Mouse (Mus musculus) megakaryocyte-erythroid progenitor cell, adult 5-6 weeks (primary cell): ENCODE measurements around the gene Krtap10-4. TPM values are rescaled to one million over a fixed set of nuclear protein-coding genes. Genes with fewer than 3 reads are reported as not detected.
"Not testable (repeated sequence)": the region's sequence is repeated elsewhere in the genome, so short reads cannot be mapped to it uniquely, and the experiment has no call there.

Experiments
- ATAC-seq: replicated peaks from 2 replicates; pipeline ENCODE4 v1.8.0; 2016; ENCODE audit warnings: mild to moderate bottlenecking, inconsistent platforms; ENCODE audit not compliant: severe bottlenecking, poor library complexity, low FRiP score, low TSS enrichment
- total RNA-seq, 2 experiments: library from RNA; stranded (forward) in 1 of 2; stranded (reverse) in 1 of 2; fragments of 200-1000, 215-1000 nt in 1 of 2; fragments of >200 nt in 1 of 2; fragmentation: Nextera tagmentation in 1 of 2; gene quantifications; 2 replicates each; pipeline ENCODE4 v1.2.3; 2014 to 2017

The Krtap10-4 gene
- total RNA-seq, 2 experiments from 2014 or later: not detected

DNA sequence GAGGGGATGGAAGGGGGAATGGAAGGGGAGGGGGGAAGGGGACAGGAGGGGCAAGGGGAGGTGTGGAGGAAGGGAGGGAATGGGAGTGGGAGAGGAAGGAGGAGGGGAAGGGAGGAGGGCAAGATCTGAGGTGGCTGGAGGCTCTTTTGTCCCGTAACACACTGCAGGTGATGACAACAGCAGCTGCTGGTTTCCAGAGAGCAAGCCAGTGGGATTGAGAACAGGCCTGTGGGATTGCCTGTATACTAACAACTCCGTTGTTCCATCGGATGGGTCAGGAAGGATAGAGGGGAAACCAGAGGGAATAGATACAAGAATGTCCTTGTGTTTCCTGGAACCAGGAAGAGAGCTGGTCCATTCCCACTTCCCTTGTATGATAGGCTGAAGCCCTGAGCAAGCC lies 29.2 kb downstream of the Krtap10-4 start:
- no peak for ATAC-seq

DNA sequence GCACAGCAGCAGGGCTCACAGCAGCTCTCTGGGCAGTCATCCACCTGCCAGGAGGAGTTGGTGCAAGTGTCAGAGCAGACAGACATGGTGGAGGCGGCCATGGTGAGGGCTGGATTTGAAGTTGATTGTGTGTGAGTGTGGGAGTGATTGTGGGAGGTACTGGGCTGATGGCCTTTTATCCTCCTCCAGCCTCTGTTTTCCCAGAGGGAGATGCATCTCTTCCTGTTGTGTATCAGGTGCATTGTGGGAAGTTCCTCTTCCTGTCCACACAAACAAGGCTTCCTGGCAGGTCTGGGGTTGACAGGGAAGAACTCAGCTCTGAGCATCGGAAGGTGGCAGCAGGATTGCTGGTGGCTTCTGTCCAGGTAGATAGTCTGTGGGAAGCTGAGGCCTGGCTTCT lies 31.9 kb downstream of the Krtap10-4 start, which contains the start of gene Gm9639:
TSS of gene Gm9639 (minus strand) at position 101 of the 400 bp plus-strand sequence.
- no peak for ATAC-seq

DNA sequence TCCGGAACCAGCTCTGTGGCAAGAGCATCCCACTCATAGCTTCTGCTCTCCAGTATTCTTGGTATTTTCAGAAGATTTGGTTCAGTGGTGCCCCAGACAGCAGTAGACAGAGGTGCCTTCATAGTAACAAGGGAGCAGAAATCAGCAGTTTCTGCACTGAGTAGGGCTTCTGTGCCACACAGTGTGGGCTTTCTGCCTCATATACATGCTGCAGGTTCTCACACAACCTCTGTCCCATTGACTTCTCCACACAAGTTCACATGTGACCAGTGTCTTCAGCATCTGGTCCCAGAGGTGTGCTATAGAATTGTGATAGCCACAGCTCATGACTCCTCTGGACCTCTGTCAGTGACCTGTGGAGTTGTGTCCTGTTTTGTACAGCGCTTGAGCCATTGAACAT lies 38.3 kb downstream of the Krtap10-4 start:
- no peak for ATAC-seq

DNA sequence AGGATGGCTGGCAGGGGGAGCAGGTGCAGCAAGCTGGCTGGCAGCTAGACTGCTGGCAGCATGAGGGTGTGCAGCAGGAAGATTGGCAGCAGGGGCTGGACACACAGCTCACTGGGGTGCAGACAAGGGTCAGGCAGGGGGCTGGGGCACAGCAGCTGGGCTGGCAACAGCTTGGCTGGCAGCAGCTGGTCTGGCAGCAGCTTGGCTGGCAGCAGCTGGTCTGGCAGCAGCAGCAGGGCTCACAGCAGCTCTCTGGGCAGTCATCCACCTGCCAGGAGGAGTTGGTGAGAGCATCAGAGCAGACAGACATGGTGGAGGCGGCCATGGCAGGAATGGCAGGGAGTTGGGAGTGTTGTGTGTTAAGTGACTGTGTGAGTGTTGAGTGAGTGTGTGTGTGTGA lies 39.0 kb downstream of the Krtap10-4 start, which contains the start of gene Gm7137:
TSS of gene Gm7137 (minus strand) at position 325 of the 400 bp plus-strand sequence.
- ATAC-seq: not testable (repeated sequence)

DNA sequence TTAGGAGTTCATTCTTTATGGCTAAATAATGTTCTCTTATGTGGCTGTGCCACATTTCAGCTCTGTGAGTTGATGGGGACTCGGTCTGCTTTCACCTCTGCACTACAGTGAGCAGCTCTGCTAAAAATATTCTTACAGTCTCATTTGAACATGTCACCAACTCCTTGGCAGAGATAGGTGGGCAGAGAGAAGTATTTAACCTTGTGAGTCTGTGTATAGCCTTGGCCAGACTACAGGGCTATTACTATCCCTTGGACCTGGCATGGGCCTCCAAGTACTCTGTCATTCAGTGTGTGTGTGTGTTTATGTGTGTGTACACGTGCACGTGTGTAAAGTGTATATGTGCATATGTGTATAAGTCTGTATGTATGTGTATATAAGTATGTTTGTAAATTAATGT lies 43.5 kb downstream of the Krtap10-4 start:
- ATAC-seq: not testable (repeated sequence)

DNA sequence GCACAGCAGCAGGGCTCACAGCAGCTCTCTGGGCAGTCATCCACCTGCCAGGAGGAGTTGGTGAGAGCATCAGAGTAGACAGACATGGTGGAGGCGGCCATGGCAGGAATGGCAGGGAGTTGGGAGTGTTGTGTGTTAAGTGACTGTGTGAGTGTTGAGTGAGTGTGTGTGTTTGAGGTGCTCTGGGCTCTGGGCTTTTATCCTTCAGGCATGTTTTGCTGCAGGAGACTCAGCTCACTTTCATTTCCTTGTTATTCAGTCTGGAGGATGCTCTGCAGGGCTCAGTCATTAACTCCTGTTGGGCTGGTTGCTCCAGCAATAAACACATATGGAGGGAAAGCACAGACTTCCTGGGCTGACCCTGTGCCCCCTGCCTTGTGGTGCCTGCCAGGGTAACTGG lies 44.5 kb downstream of the Krtap10-4 start, which contains the start of gene Gm3250:
TSS of gene Gm3250 (minus strand) at position 101 of the 400 bp plus-strand sequence.
- ATAC-seq: not testable (repeated sequence)

DNA sequence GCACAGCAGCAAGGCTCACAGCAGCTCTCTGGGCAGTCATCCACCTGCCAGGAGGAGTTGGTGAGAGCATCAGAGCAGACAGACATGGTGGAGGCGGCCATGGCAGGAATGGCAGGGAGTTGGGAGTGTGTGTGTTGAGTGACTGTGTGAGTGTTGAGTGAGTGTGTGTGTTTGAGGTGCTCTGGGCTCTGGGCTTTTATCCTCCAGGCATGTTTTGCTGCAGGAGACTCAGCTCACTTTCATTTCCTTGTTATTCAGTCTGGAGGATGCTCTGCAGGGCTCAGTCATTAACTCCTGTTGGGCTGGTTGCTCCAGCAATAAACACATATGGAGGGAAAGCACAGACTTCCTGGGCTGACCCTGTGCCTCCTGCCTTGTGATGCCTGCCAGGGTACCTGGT lies 50.1 kb downstream of the Krtap10-4 start, which contains the start of gene Gm7138:
TSS of gene Gm7138 (minus strand) at position 101 of the 400 bp plus-strand sequence.
- not testable (repeated sequence) for ATAC-seq

Other genes starting within 250 kb of the Krtap10-4 start
Only the 30 nearest of the 34 such genes appear.
- 39.4 and 43.2 TPM in 2 replicates for gene Ube2g2, start 204.8 kb downstream of the Krtap10-4 start, total RNA-seq (2014; fragmentation: Nextera tagmentation)
- gene Ube2g2, start 204.8 kb downstream of the Krtap10-4 start, total RNA-seq (2017): 48.1 and 50.7 TPM in 2 replicates
- 0.22 TPM in 1 of 2 replicates, not detected in the other for gene Tspear, start 140.5 kb downstream of the Krtap10-4 start, total RNA-seq (2014; fragmentation: Nextera tagmentation)
- gene Tspear, start 140.5 kb downstream of the Krtap10-4 start, total RNA-seq (2017): not detected in 2 replicates
- not detected in 2 replicates for gene Gm19402, start 136.3 kb downstream of the Krtap10-4 start, total RNA-seq (2014; fragmentation: Nextera tagmentation)
- gene Gm19402, start 136.3 kb downstream of the Krtap10-4 start, total RNA-seq (2017): not detected in 2 replicates
- gene Gm9508, start 129.9 kb downstream of the Krtap10-4 start, total RNA-seq (2014; fragmentation: Nextera tagmentation): not detected in 2 replicates
- gene Gm9508, start 129.9 kb downstream of the Krtap10-4 start, total RNA-seq (2017): not detected in 2 replicates
- gene Gm10272, start 120.5 kb downstream of the Krtap10-4 start, total RNA-seq (2014; fragmentation: Nextera tagmentation): not detected in 2 replicates
- gene Gm10272, start 120.5 kb downstream of the Krtap10-4 start, total RNA-seq (2017): not detected in 2 replicates
- not detected in 2 replicates for gene Gm10024, start 115.6 kb downstream of the Krtap10-4 start, total RNA-seq (2014; fragmentation: Nextera tagmentation)
- gene Gm10024, start 115.6 kb downstream of the Krtap10-4 start, total RNA-seq (2017): not detected in 2 replicates
- not detected in 2 replicates for gene Gm10142, start 111.3 kb downstream of the Krtap10-4 start, total RNA-seq (2014; fragmentation: Nextera tagmentation)
- gene Gm10142, start 111.3 kb downstream of the Krtap10-4 start, total RNA-seq (2017): not detected in 2 replicates
- gene Krtap12-1, start 106.5 kb downstream of the Krtap10-4 start, total RNA-seq (2014; fragmentation: Nextera tagmentation): not detected in 2 replicates
- not detected in 2 replicates for gene Krtap12-1, start 106.5 kb downstream of the Krtap10-4 start, total RNA-seq (2017)
- gene Gm10100, start 100.6 kb downstream of the Krtap10-4 start, total RNA-seq (2014; fragmentation: Nextera tagmentation): not detected in 2 replicates
- not detected in 2 replicates for gene Gm10100, start 100.6 kb downstream of the Krtap10-4 start, total RNA-seq (2017)
- not detected in 2 replicates for gene Gm18596, start 84.5 kb downstream of the Krtap10-4 start, total RNA-seq (2014; fragmentation: Nextera tagmentation)
- gene Gm18596, start 84.5 kb downstream of the Krtap10-4 start, total RNA-seq (2017): not detected in 2 replicates
- gene Gm9736, start 75.7 kb downstream of the Krtap10-4 start, total RNA-seq (2014; fragmentation: Nextera tagmentation): not detected in 2 replicates
- gene Gm9736, start 75.7 kb downstream of the Krtap10-4 start, total RNA-seq (2017): not detected in 2 replicates
- not detected in 2 replicates for gene Gm3233, start 67.4 kb downstream of the Krtap10-4 start, total RNA-seq (2014; fragmentation: Nextera tagmentation)
- gene Gm3233, start 67.4 kb downstream of the Krtap10-4 start, total RNA-seq (2017): not detected in 2 replicates
- not detected in 2 replicates for gene Gm3238, start 55.8 kb downstream of the Krtap10-4 start, total RNA-seq (2014; fragmentation: Nextera tagmentation)
- not detected in 2 replicates for gene Gm3238, start 55.8 kb downstream of the Krtap10-4 start, total RNA-seq (2017)
- not detected in 2 replicates for gene Gm7138, start 50.2 kb downstream of the Krtap10-4 start, total RNA-seq (2014; fragmentation: Nextera tagmentation)
- not detected in 2 replicates for gene Gm7138, start 50.2 kb downstream of the Krtap10-4 start, total RNA-seq (2017)
- not detected in 2 replicates for gene Gm3250, start 44.6 kb downstream of the Krtap10-4 start, total RNA-seq (2014; fragmentation: Nextera tagmentation)
- gene Gm3250, start 44.6 kb downstream of the Krtap10-4 start, total RNA-seq (2017): not detected in 2 replicates
- not detected in 2 replicates for gene Gm7137, start 38.9 kb downstream of the Krtap10-4 start, total RNA-seq (2014; fragmentation: Nextera tagmentation)
- gene Gm7137, start 38.9 kb downstream of the Krtap10-4 start, total RNA-seq (2017): not detected in 2 replicates
- gene Gm9639, start 32.0 kb downstream of the Krtap10-4 start, total RNA-seq (2014; fragmentation: Nextera tagmentation): not detected in 2 replicates
- gene Gm9639, start 32.0 kb downstream of the Krtap10-4 start, total RNA-seq (2017): not detected in 2 replicates
- gene Gm19668, start 28.0 kb downstream of the Krtap10-4 start, total RNA-seq (2014; fragmentation: Nextera tagmentation): not detected in 2 replicates
- not detected in 2 replicates for gene Gm19668, start 28.0 kb downstream of the Krtap10-4 start, total RNA-seq (2017)
- not detected in 2 replicates for gene Gm9507, start 15.3 kb downstream of the Krtap10-4 start, total RNA-seq (2014; fragmentation: Nextera tagmentation)
- not detected in 2 replicates for gene Gm9507, start 15.3 kb downstream of the Krtap10-4 start, total RNA-seq (2017)
- gene Gm2696, start 12.4 kb downstream of the Krtap10-4 start, total RNA-seq (2014; fragmentation: Nextera tagmentation): not detected in 2 replicates
- not detected in 2 replicates for gene Gm2696, start 12.4 kb downstream of the Krtap10-4 start, total RNA-seq (2017)
- gene Krtap10-10, start 8.9 kb upstream of the Krtap10-4 start, total RNA-seq (2014; fragmentation: Nextera tagmentation): not detected in 2 replicates
- not detected in 2 replicates for gene Krtap10-10, start 8.9 kb upstream of the Krtap10-4 start, total RNA-seq (2017)
- gene Gm36176, start 19.7 kb upstream of the Krtap10-4 start, total RNA-seq (2014; fragmentation: Nextera tagmentation): not detected in 2 replicates
- not detected in 2 replicates for gene Gm36176, start 19.7 kb upstream of the Krtap10-4 start, total RNA-seq (2017)
- gene Gm10318, start 25.8 kb upstream of the Krtap10-4 start, total RNA-seq (2014; fragmentation: Nextera tagmentation): not detected in 2 replicates
- not detected in 2 replicates for gene Gm10318, start 25.8 kb upstream of the Krtap10-4 start, total RNA-seq (2017)
- gene Gm3285, start 34.9 kb upstream of the Krtap10-4 start, total RNA-seq (2014; fragmentation: Nextera tagmentation): not detected in 2 replicates
- not detected in 2 replicates for gene Gm3285, start 34.9 kb upstream of the Krtap10-4 start, total RNA-seq (2017)
- gene Lrrc3, start 75.4 kb upstream of the Krtap10-4 start, total RNA-seq (2014; fragmentation: Nextera tagmentation): not detected in 2 replicates
- not detected in 2 replicates for gene Lrrc3, start 75.4 kb upstream of the Krtap10-4 start, total RNA-seq (2017)
- gene Trpm2, start 143.5 kb upstream of the Krtap10-4 start, total RNA-seq (2014; fragmentation: Nextera tagmentation): 0.15 TPM in 1 of 2 replicates, not detected in the other
- gene Trpm2, start 143.5 kb upstream of the Krtap10-4 start, total RNA-seq (2017): 0.23 TPM in 1 of 2 replicates, not detected in the other
- gene 1810043G02Rik, start 151.4 kb upstream of the Krtap10-4 start, total RNA-seq (2014; fragmentation: Nextera tagmentation): 6.0 and 18.0 TPM in 2 replicates
- gene 1810043G02Rik, start 151.4 kb upstream of the Krtap10-4 start, total RNA-seq (2017): 5.2 and 10.6 TPM in 2 replicates
- gene Pfkl, start 183.0 kb upstream of the Krtap10-4 start, total RNA-seq (2014; fragmentation: Nextera tagmentation): 40.4 and 44.0 TPM in 2 replicates
- gene Pfkl, start 183.0 kb upstream of the Krtap10-4 start, total RNA-seq (2017): 26.4 and 51.9 TPM in 2 replicates
- gene Dnmt3l, start 214.9 kb upstream of the Krtap10-4 start, total RNA-seq (2014; fragmentation: Nextera tagmentation): not detected in 2 replicates
- gene Dnmt3l, start 214.9 kb upstream of the Krtap10-4 start, total RNA-seq (2017): not detected in 2 replicates
- not detected in 2 replicates for gene Aire, start 216.5 kb upstream of the Krtap10-4 start, total RNA-seq (2014; fragmentation: Nextera tagmentation)
- not detected in 2 replicates for gene Aire, start 216.5 kb upstream of the Krtap10-4 start, total RNA-seq (2017)